Mouse (Mus musculus) small intestine, adult 2 months (tissue): Measurements from ENCODE around the gene Gal3st2.
"Not testable (repeated sequence)": the region's sequence is repeated elsewhere in the genome, so short reads cannot be mapped to it uniquely, and the experiment has no call there.

ENCODE experiments used
- CTCF ChIP-seq: fragments of 200-500 bp; IDR thresholded peaks from 2 replicates; pipeline ENCODE4 v1.5.1; 2012; ENCODE audit warnings: low read depth, mild to moderate bottlenecking, control low read depth, inconsistent platforms, low read length, moderate library complexity, mixed read lengths; ENCODE audit not compliant: insufficient replicate concordance, insufficient read length; ENCODE audit errors: extremely low read depth
- POLR2A ChIP-seq: fragments of 200-500 bp; IDR thresholded peaks from 2 replicates; pipeline ENCODE4 v1.6.1; 2012; ENCODE audit warnings: low read depth, mild to moderate bottlenecking, control low read depth, inconsistent platforms, low read length, moderate library complexity

DNA sequence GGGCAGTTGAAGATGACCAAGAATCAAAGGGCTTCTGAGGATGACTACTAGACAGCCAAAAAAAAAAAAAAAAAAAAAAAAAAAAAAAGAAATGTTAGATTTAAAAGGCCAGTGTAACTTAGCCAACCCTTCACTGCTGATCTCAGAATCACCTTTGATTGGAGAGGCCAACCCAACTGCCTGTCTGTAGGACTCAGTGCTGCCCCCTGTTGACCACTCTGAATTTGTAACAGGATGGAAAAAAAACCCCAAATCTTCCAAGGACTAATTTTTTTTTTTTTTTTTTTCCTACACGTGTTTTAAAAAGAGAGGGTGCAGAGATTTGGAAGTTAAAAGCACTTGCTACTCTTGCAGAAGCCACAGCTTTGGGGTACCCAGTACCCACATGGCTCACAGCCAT is 29.8 kb downstream of the Gal3st2 start:
- TF ChIP-seq POLR2A, result not testable (repeated sequence)
- TF ChIP-seq CTCF, result peak; percentile 41; the same call in 1 of the 2 replicates
